Mouse (Mus musculus): Measurements from ENCODE around the gene Chrna1. TPM values are rescaled to one million over a fixed set of nuclear protein-coding genes. Genes with fewer than 3 reads are reported as not detected.

The Chrna1 gene
- polyA plus RNA-seq (2014; fragmentation: Nextera tagmentation; extraction: Ambion mirVana) = 0.66 and 0.70 TPM in 2 replicates

GRCm38 (mm10) chr2:73580166-73580565, at the start of gene Chrna1:
Gene Chrna1 (minus strand): TSS chr2:73580338.
- Histone ChIP-seq H3K4me1 (replicated peaks; ENCODE audit: control insufficient read depth, insufficient read depth, low read length) (peaks cover 2% of the 10 kb centered on the region), H3K9me3 (ENCODE audit: control insufficient read depth, low read length) (no peaks in the 10 kb centered on the region), H3K36me3 (ENCODE audit: control insufficient read depth, insufficient read depth, low read length) (no peaks in the 10 kb centered on the region), H3K4me2 (no peak within 1 kb of the TSS), H3K4me3 (ENCODE audit: low read depth, low read length) (no peak within 1 kb of the TSS), H3K27me3 (replicated peaks; ENCODE audit: control insufficient read depth, insufficient read depth, low read length) (no peaks in the 10 kb centered on the region), H3K9ac (ENCODE audit: low read depth, low read length) (no peak within 1 kb of the TSS), H3K27ac (ENCODE audit: low read depth, low read length) (no peak within 1 kb of the TSS)
- 86% methylated on average over 9 of the region's 9 CpGs for WGBS
- DNase-seq (ENCODE audit: low spot score) (no peak), ATAC-seq (replicated peaks; ENCODE audit: low FRiP score) (no peak)

GRCm38 (mm10) chr2:73618486-73619052, 38.4 kb upstream of the Chrna1 start:
- H3K9me3 ChIP-seq (ENCODE audit: control insufficient read depth, low read length) = no peaks in the 10 kb centered on the region
- no peaks in the 10 kb centered on the region for H3K27me3 ChIP-seq (replicated peaks; ENCODE audit: control insufficient read depth, insufficient read depth, low read length)
- H3K9ac ChIP-seq (ENCODE audit: low read depth, low read length) = no peak overlapping the region
- no peaks in the 10 kb centered on the region for H3K4me1 ChIP-seq (replicated peaks; ENCODE audit: control insufficient read depth, insufficient read depth, low read length)
- WGBS = 71% methylated on average over 4 of the region's 4 CpGs
- H3K4me2 ChIP-seq = no peak overlapping the region
- H3K27ac ChIP-seq (ENCODE audit: low read depth, low read length) = no peak overlapping the region
- no peaks in the 10 kb centered on the region for H3K36me3 ChIP-seq (ENCODE audit: control insufficient read depth, insufficient read depth, low read length)
- DNase-seq (ENCODE audit: low spot score) (no peak), ATAC-seq (replicated peaks; ENCODE audit: low FRiP score) (no peak)
- no peak overlapping the region for H3K4me3 ChIP-seq (ENCODE audit: low read depth, low read length)

- H3K27ac ChIP-seq (ENCODE audit: low read depth, low read length) = no peak overlapping the region
- H3K4me2 ChIP-seq = no peak overlapping the region
- H3K4me3 ChIP-seq (ENCODE audit: low read depth, low read length) = no peak overlapping the region
- WGBS = 78% methylated on average over 17 of the region's 17 CpGs
- no peaks in the 10 kb centered on the region for H3K36me3 ChIP-seq (ENCODE audit: control insufficient read depth, insufficient read depth, low read length)
- DNase-seq (ENCODE audit: low spot score) = no peak
- no peaks in the 10 kb centered on the region for H3K9me3 ChIP-seq (ENCODE audit: control insufficient read depth, low read length)
- no peak for ATAC-seq (replicated peaks; ENCODE audit: low FRiP score)
- no peak overlapping the region for H3K9ac ChIP-seq (ENCODE audit: low read depth, low read length)
- no peaks in the 10 kb centered on the region for H3K27me3 ChIP-seq (replicated peaks; ENCODE audit: control insufficient read depth, insufficient read depth, low read length)
- H3K4me1 ChIP-seq (replicated peaks; ENCODE audit: control insufficient read depth, insufficient read depth, low read length) = no peaks in the 10 kb centered on the region
Observed at GRCm38 (mm10) chr2:73616434-73617057, 36.4 kb upstream of the Chrna1 start.

- Histone ChIP-seq H3K36me3 (ENCODE audit: control insufficient read depth, insufficient read depth, low read length) (no peaks in the 10 kb centered on the region), H3K27ac (ENCODE audit: low read depth, low read length) (no peak overlapping the region), H3K9ac (ENCODE audit: low read depth, low read length) (no peak overlapping the region), H3K9me3 (ENCODE audit: control insufficient read depth, low read length) (no peaks in the 10 kb centered on the region), H3K27me3 (replicated peaks; ENCODE audit: control insufficient read depth, insufficient read depth, low read length) (no peaks in the 10 kb centered on the region), H3K4me1 (replicated peaks; ENCODE audit: control insufficient read depth, insufficient read depth, low read length) (no peaks in the 10 kb centered on the region), H3K4me3 (ENCODE audit: low read depth, low read length) (no peak overlapping the region), H3K4me2 (no peak overlapping the region)
- no peak for ATAC-seq (replicated peaks; ENCODE audit: low FRiP score)
- WGBS = 78% methylated on average over 5 of the region's 5 CpGs
- DNase-seq (ENCODE audit: low spot score) = no peak
Observed at GRCm38 (mm10) chr2:73615456-73615855, 35.3 kb upstream of the Chrna1 start.

GRCm38 (mm10) chr2:73614303-73614702, 34.2 kb upstream of the Chrna1 start:
- Histone ChIP-seq H3K9me3 (ENCODE audit: control insufficient read depth, low read length) (no peaks in the 10 kb centered on the region), H3K4me1 (replicated peaks; ENCODE audit: control insufficient read depth, insufficient read depth, low read length) (no peaks in the 10 kb centered on the region), H3K27ac (ENCODE audit: low read depth, low read length) (no peak overlapping the region), H3K4me2 (no peak overlapping the region), H3K4me3 (ENCODE audit: low read depth, low read length) (no peak overlapping the region), H3K36me3 (ENCODE audit: control insufficient read depth, insufficient read depth, low read length) (no peaks in the 10 kb centered on the region), H3K9ac (ENCODE audit: low read depth, low read length) (no peak overlapping the region), H3K27me3 (replicated peaks; ENCODE audit: control insufficient read depth, insufficient read depth, low read length) (no peaks in the 10 kb centered on the region)
- ATAC-seq (replicated peaks; ENCODE audit: low FRiP score) (no peak), DNase-seq (ENCODE audit: low spot score) (no peak)
- 93% methylated on average over 8 of the region's 8 CpGs for WGBS

- Histone ChIP-seq H3K4me1 (replicated peaks; ENCODE audit: control insufficient read depth, insufficient read depth, low read length) (no peaks in the 10 kb centered on the region), H3K27ac (ENCODE audit: low read depth, low read length) (no peak overlapping the region), H3K9ac (ENCODE audit: low read depth, low read length) (no peak overlapping the region), H3K4me2 (no peak overlapping the region), H3K36me3 (ENCODE audit: control insufficient read depth, insufficient read depth, low read length) (no peaks in the 10 kb centered on the region), H3K4me3 (ENCODE audit: low read depth, low read length) (no peak overlapping the region), H3K27me3 (replicated peaks; ENCODE audit: control insufficient read depth, insufficient read depth, low read length) (no peaks in the 10 kb centered on the region), H3K9me3 (ENCODE audit: control insufficient read depth, low read length) (no peaks in the 10 kb centered on the region)
- DNase-seq (ENCODE audit: low spot score) (no peak), ATAC-seq (replicated peaks; ENCODE audit: low FRiP score) (no peak)
- WGBS = 85% methylated on average over 7 of the region's 7 CpGs
Observed at GRCm38 (mm10) chr2:73612941-73613340, 32.8 kb upstream of the Chrna1 start.

GRCm38 (mm10) chr2:73612367-73612914, 32.3 kb upstream of the Chrna1 start:
- WGBS = 90% methylated on average over 6 of the region's 6 CpGs
- no peak overlapping the region for H3K27ac ChIP-seq (ENCODE audit: low read depth, low read length)
- H3K4me2 ChIP-seq = no peak overlapping the region
- no peaks in the 10 kb centered on the region for H3K36me3 ChIP-seq (ENCODE audit: control insufficient read depth, insufficient read depth, low read length)
- no peak overlapping the region for H3K4me3 ChIP-seq (ENCODE audit: low read depth, low read length)
- ATAC-seq (replicated peaks; ENCODE audit: low FRiP score) (no peak), DNase-seq (ENCODE audit: low spot score) (no peak)
- no peak overlapping the region for H3K9ac ChIP-seq (ENCODE audit: low read depth, low read length)
- H3K9me3 ChIP-seq (ENCODE audit: control insufficient read depth, low read length) = no peaks in the 10 kb centered on the region
- no peaks in the 10 kb centered on the region for H3K27me3 ChIP-seq (replicated peaks; ENCODE audit: control insufficient read depth, insufficient read depth, low read length)
- H3K4me1 ChIP-seq (replicated peaks; ENCODE audit: control insufficient read depth, insufficient read depth, low read length) = 0 out of 2 replicates have a peak, but pooled peaks cover 4% of the 10 kb centered on the region

- no peak for DNase-seq (ENCODE audit: low spot score)
Observed at GRCm38 (mm10) chr2:73611798-73612197, 31.7 kb upstream of the Chrna1 start.

GRCm38 (mm10) chr2:73609724-73610210, 29.6 kb upstream of the Chrna1 start:
- no peaks in the 10 kb centered on the region for H3K9me3 ChIP-seq (ENCODE audit: control insufficient read depth, low read length)
- H3K27me3 ChIP-seq (replicated peaks; ENCODE audit: control insufficient read depth, insufficient read depth, low read length) = no peaks in the 10 kb centered on the region
- H3K4me1 ChIP-seq (replicated peaks; ENCODE audit: control insufficient read depth, insufficient read depth, low read length) = 0 out of 2 replicates have a peak, but pooled peaks cover 8% of the 10 kb centered on the region
- no peak for ATAC-seq (replicated peaks; ENCODE audit: low FRiP score)
- WGBS = 81% methylated on average over 3 of the region's 3 CpGs
- no peak overlapping the region for H3K4me3 ChIP-seq (ENCODE audit: low read depth, low read length)
- H3K27ac ChIP-seq (ENCODE audit: low read depth, low read length) = no peak overlapping the region
- H3K9ac ChIP-seq (ENCODE audit: low read depth, low read length) = no peak overlapping the region
- no peak overlapping the region for H3K4me2 ChIP-seq
- DNase-seq (ENCODE audit: low spot score) = no peak
- no peaks in the 10 kb centered on the region for H3K36me3 ChIP-seq (ENCODE audit: control insufficient read depth, insufficient read depth, low read length)

More at GRCm38 (mm10) chr2:73611798-73612197, 31.7 kb upstream of the Chrna1 start:
- ATAC-seq (replicated peaks; ENCODE audit: low FRiP score) = no peak
- H3K27me3 ChIP-seq (replicated peaks; ENCODE audit: control insufficient read depth, insufficient read depth, low read length) = no peaks in the 10 kb centered on the region
- no peak overlapping the region for H3K27ac ChIP-seq (ENCODE audit: low read depth, low read length)
- 80% methylated on average over 6 of the region's 6 CpGs for WGBS
- H3K9me3 ChIP-seq (ENCODE audit: control insufficient read depth, low read length) = no peaks in the 10 kb centered on the region
- H3K36me3 ChIP-seq (ENCODE audit: control insufficient read depth, insufficient read depth, low read length) = no peaks in the 10 kb centered on the region
- H3K4me3 ChIP-seq (ENCODE audit: low read depth, low read length) = no peak overlapping the region
- H3K4me1 ChIP-seq (replicated peaks; ENCODE audit: control insufficient read depth, insufficient read depth, low read length) = 0 out of 2 replicates have a peak, but pooled peaks cover 8% of the 10 kb centered on the region
- H3K9ac ChIP-seq (ENCODE audit: low read depth, low read length) = no peak overlapping the region
- no peak overlapping the region for H3K4me2 ChIP-seq

All from liver, embryonic 11.5 days (tissue).